Mouse (Mus musculus) intestine, postnatal 0 days (tissue): ENCODE results near the gene Cdipt. TPM values are rescaled to one million over a fixed set of nuclear protein-coding genes. Genes with fewer than 3 reads are reported as not detected.
A peak's percentile ranks its signal among the peaks of the same experiment; 100 is the strongest.

ENCODE experiments used
- ATAC-seq: fragments of 200-750 bp; cut with Nextera tagmentation; 2 replicates; pipeline ENCODE4 v1.8.0; 2017; ENCODE audit warnings: mild to moderate bottlenecking, moderate TSS enrichment, moderate library complexity
- H3K27ac ChIP-seq: fragments of 300-500 bp; sonication (generic); 2 replicates; pipeline ENCODE4 v1.5.1; 2014; ENCODE audit warnings: mild to moderate bottlenecking, low read depth, low read length, moderate library complexity
- H3K27me3 ChIP-seq: fragments of 300-500 bp; sonication (generic); replicated peaks from 2 replicates; pipeline ENCODE4 v1.6.1; 2014; ENCODE audit warnings: low read length, mixed read lengths; ENCODE audit not compliant: control insufficient read depth, insufficient read depth
- H3K36me3 ChIP-seq: fragments of 300-500 bp; sonication (generic); 2 replicates; pipeline ENCODE4 v1.6.1; 2014; ENCODE audit warnings: mild to moderate bottlenecking, moderate library complexity; ENCODE audit not compliant: control insufficient read depth, insufficient read depth
- H3K4me1 ChIP-seq: fragments of 300-500 bp; sonication (generic); replicated peaks from 2 replicates; pipeline ENCODE4 v1.6.1; 2014; ENCODE audit warnings: antibody characterized with exemption, low read length, mixed read lengths; ENCODE audit not compliant: control insufficient read depth, insufficient read depth
- H3K4me2 ChIP-seq: fragments of 300-500 bp; sonication (generic); replicated peaks from 2 replicates; pipeline ENCODE4 v1.6.1; 2014; ENCODE audit warnings: low read depth, mild to moderate bottlenecking, moderate library complexity
- H3K4me3 ChIP-seq: fragments of 300-500 bp; sonication (generic); 2 replicates; pipeline ENCODE4 v1.5.1; 2014; ENCODE audit warnings: low read depth, low read length
- H3K9ac ChIP-seq: fragments of 300-500 bp; sonication (generic); 2 replicates; pipeline ENCODE4 v1.6.1; 2014; ENCODE audit warnings: mild to moderate bottlenecking, low read depth, low read length
- H3K9me3 ChIP-seq: fragments of 300-500 bp; sonication (generic); 2 replicates; pipeline ENCODE4 v1.6.1; 2016; ENCODE audit warnings: mixed run types; ENCODE audit not compliant: control insufficient read depth
- CTCF ChIP-seq: sonication (generic); IDR thresholded peaks from 2 replicates; pipeline ENCODE4 v1.5.1; 2016; ENCODE audit warnings: low read depth, mild to moderate bottlenecking, control low read depth, antibody characterized with exemption, moderate library complexity
- WGBS: fragments of 180-500 bp; shearing (Covaris S2); extraction: QIAGEN DNeasy Blood & Tissue Kit; methylation state at CpG from one replicate; pipeline ENCODE4 v1.1.7; 2014; 5-methylcytosine and 5-hydroxymethylcytosine counted together
- polyA plus RNA-seq: library from polyadenylated mRNA; unstranded; fragments of >200 nt; fragmentation: Nextera tagmentation; extraction: Ambion mirVana; gene quantifications from 2 replicates; pipeline ENCODE4 v1.2.1, GENCODE M21; 2015

Gene Cdipt
- polyA plus RNA-seq, 1 experiment from 2014 or later, result 169 TPM

DNA sequence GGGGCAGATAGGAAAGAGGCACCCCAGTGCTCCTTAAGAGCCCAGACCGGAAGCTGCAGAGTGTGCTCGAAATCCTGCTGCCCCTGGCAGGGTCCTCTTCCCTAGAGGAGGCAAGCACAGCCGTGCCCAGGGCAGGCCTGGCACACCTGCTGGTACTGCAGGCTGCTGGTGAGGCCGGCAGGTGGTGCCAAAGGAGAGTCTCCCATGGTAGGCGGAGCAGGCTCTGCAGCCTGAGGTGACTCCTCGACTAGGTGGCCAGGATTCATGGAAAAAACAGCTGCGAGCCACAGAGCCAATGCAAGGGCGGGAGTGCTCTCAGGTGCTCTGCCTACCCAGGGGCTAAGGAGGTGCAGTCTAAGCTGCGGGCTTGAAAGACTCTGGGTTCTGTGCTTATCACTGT, 10.6 kb downstream of the Cdipt start:
- Histone ChIP-seq H3K9me3 (no peaks in the 10 kb centered on the region), H3K36me3 (peaks cover 30% of the 10 kb centered on the region), H3K27me3 (no peaks in the 10 kb centered on the region), H3K27ac (no peak overlapping the region), H3K4me2 (no peak overlapping the region), H3K4me3 (no peak overlapping the region), H3K4me1 (no peaks in the 10 kb centered on the region; the same call in 1 of the 2 replicates), H3K9ac (no peak overlapping the region)
- 35% methylated on average over 9 of the region's 9 CpGs for WGBS
- peak; percentile 85 for TF ChIP-seq CTCF
- peak; percentile 75 for ATAC-seq

GRCm38 (mm10) chr7:126988816-126989215, 13.1 kb downstream of the Cdipt start:
- Histone ChIP-seq H3K27ac (no peak overlapping the region), H3K9me3 (no peaks in the 10 kb centered on the region), H3K4me2 (no peak overlapping the region), H3K27me3 (no peaks in the 10 kb centered on the region), H3K36me3 (peaks cover 47% of the 10 kb centered on the region), H3K4me1 (no peaks in the 10 kb centered on the region), H3K4me3 (no peak overlapping the region), H3K9ac (no peak overlapping the region)
- no peak for TF ChIP-seq CTCF
- 69% methylated on average over 8 of the region's 8 CpGs for WGBS
- no peak for ATAC-seq

GRCm38 (mm10) chr7:126996449-126996848, 20.7 kb downstream of the Cdipt start:
- no peak overlapping the region for H3K4me2 ChIP-seq
- H3K9me3 ChIP-seq, result no peaks in the 10 kb centered on the region
- no peak overlapping the region for H3K4me3 ChIP-seq
- ATAC-seq, result no peak
- H3K27ac ChIP-seq, result no peak overlapping the region
- H3K36me3 ChIP-seq, result peaks cover 69% of the 10 kb centered on the region
- H3K9ac ChIP-seq, result no peak overlapping the region
- 82% methylated on average over 4 of the region's 4 CpGs for WGBS
- no peaks in the 10 kb centered on the region for H3K27me3 ChIP-seq
- no peaks in the 10 kb centered on the region for H3K4me1 ChIP-seq
- TF ChIP-seq CTCF, result peak; percentile 52

DNA sequence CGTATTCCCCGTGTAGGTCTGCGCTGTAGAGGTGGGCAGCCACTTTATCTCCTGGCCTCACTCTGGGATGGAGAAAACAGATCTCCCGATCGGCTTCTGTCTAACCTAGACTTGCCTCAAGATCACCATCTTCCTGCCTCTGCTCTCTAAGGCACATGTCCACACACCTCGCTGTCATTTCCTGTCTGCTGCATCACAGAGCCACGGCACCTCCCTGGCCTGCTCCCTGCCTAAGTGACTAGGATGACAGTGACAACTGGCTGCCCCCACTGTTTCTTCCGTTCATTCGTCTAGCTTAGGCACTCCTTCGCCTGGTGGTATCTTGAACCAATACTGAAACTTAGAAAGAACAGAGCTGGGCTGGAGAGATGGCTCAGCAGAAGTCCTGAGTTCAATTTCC, 23.9 kb downstream of the Cdipt start:
- H3K4me3 ChIP-seq, result no peak overlapping the region
- H3K27me3 ChIP-seq, result no peaks in the 10 kb centered on the region
- no peaks in the 10 kb centered on the region for H3K9me3 ChIP-seq
- H3K36me3 ChIP-seq, result peaks cover 55% of the 10 kb centered on the region
- WGBS, result 75% methylated on average over 10 of the region's 10 CpGs
- no peaks in the 10 kb centered on the region; the same call in 1 of the 2 replicates for H3K4me1 ChIP-seq
- H3K27ac ChIP-seq, result no peak overlapping the region
- no peak for TF ChIP-seq CTCF
- no peak overlapping the region for H3K9ac ChIP-seq
- no peak for ATAC-seq
- no peak overlapping the region for H3K4me2 ChIP-seq

DNA sequence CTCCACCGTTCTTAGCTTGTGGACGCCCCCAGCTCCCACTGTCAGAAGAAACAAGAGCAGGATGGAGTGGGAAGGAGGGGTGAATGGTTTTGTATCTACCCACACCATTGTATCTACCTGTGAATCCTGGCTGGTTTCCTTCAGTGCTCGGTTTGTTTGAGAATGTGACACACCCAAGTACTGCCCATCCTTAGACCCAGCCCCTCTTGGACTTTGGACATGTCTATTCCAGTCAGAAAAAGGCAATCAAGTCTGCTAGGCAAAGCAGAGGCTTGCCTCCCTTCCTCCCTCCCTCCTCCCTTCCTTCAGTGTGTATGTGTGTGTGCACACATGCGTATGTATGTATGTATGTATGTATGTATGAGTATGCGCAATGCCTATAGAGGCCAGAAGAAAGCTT, 27.9 kb downstream of the Cdipt start:
- no peaks in the 10 kb centered on the region for H3K27me3 ChIP-seq
- no peak overlapping the region for H3K4me3 ChIP-seq
- ATAC-seq, result peak; percentile 74
- H3K4me1 ChIP-seq, result peaks cover 6% of the 10 kb centered on the region; the same call in 1 of the 2 replicates
- 55% methylated on average over 5 of the region's 5 CpGs for WGBS
- no peak overlapping the region for H3K9ac ChIP-seq
- no peaks in the 10 kb centered on the region for H3K9me3 ChIP-seq
- peak overlapping the region; percentile 47 for H3K4me2 ChIP-seq
- H3K36me3 ChIP-seq, result peaks cover 26% of the 10 kb centered on the region
- TF ChIP-seq CTCF, result no peak
- no peak overlapping the region; the same call in 1 of the 2 replicates for H3K27ac ChIP-seq

GRCm38 (mm10) chr7:127004122-127004875, 28.6 kb downstream of the Cdipt start:
- 51% methylated on average over 4 of the region's 4 CpGs for WGBS
- H3K4me2 ChIP-seq, result no peak overlapping the region; the same call in 1 of the 2 replicates
- no peak overlapping the region; the same call in 1 of the 2 replicates for H3K27ac ChIP-seq
- peaks cover 19% of the 10 kb centered on the region for H3K36me3 ChIP-seq
- peak; percentile 55 for TF ChIP-seq CTCF
- no peaks in the 10 kb centered on the region for H3K27me3 ChIP-seq
- no peak overlapping the region for H3K4me3 ChIP-seq
- H3K9ac ChIP-seq, result no peak overlapping the region
- H3K4me1 ChIP-seq, result peaks cover 13% of the 10 kb centered on the region
- ATAC-seq, result no peak
- H3K9me3 ChIP-seq, result no peaks in the 10 kb centered on the region
